Mouse (Mus musculus) brain, embryonic 14.5 days (tissue): ENCODE measurements around the gene Letm1.

Experiments
- CTCF ChIP-seq: fragments of 200-500 bp; IDR thresholded peaks from 2 replicates; pipeline ENCODE4 v1.5.1; 2012; ENCODE audit warnings: inconsistent platforms, mild to moderate bottlenecking, moderate library complexity, borderline replicate concordance; ENCODE audit not compliant: insufficient read depth, insufficient read length; ENCODE audit errors: extremely low read depth
- POLR2A ChIP-seq: fragments of 200-500 bp; IDR thresholded peaks from 2 replicates; pipeline ENCODE4 v1.6.1; 2012; ENCODE audit warnings: mild to moderate bottlenecking, inconsistent platforms, borderline replicate concordance; ENCODE audit not compliant: poor library complexity, insufficient read depth, insufficient read length, severe bottlenecking; ENCODE audit errors: extremely low read depth

GRCm38 (mm10) chr5:33818104-33818503, 35.5 kb upstream of the Letm1 start:
- TF ChIP-seq CTCF: no peak
- TF ChIP-seq POLR2A: no peak
